Mouse (Mus musculus): Measurements from ENCODE around the gene Ccp110.

- TF ChIP-seq CTCF (IDR thresholded peaks at IDR 0.05; ENCODE audit: control insufficient read depth, insufficient read depth, insufficient replicate concordance, low read depth, low read length) (no peak), POLR2A (IDR thresholded peaks at IDR 0.05; ENCODE audit: control insufficient read depth, low read depth, low read length) (no peak)
Measured at GRCm38 (mm10) chr7:118670142-118670541, 42.2 kb upstream of the Ccp110 start.

Data from testis, adult 2 months (tissue).